Mouse (Mus musculus) intestine, embryonic 14.5 days (tissue): ENCODE data around the gene Tmem158. TPM values are rescaled to one million over a fixed set of nuclear protein-coding genes. Genes with fewer than 3 reads are reported as not detected.

Experiments
- ATAC-seq: fragments of 200-750 bp; cut with Nextera tagmentation; replicated peaks from 2 replicates; pipeline ENCODE4 v1.8.0; 2017; ENCODE audit warnings: low read depth, moderate number of reproducible peaks, moderate TSS enrichment, moderate library complexity; ENCODE audit not compliant: low FRiP score, low TSS enrichment
- DNase-seq: peaks from one replicate; pipeline ENCODE4 v3.0.0-alpha.2; 2018; ENCODE audit warnings: low spot score
- H3K27ac ChIP-seq: fragments of 300-500 bp; sonication (generic); 2 replicates; pipeline ENCODE4 v1.5.1; 2014; ENCODE audit warnings: low read depth, mild to moderate bottlenecking, control low read depth
- H3K27me3 ChIP-seq: fragments of 300-500 bp; sonication (generic); replicated peaks from 2 replicates; pipeline ENCODE4 v1.6.1; 2014; ENCODE audit warnings: low read length, control low read depth; ENCODE audit not compliant: control insufficient read depth, insufficient read depth
- H3K36me3 ChIP-seq: fragments of 300-500 bp; sonication (generic); 2 replicates; pipeline ENCODE4 v1.6.1; 2014; ENCODE audit warnings: low read length, control low read depth; ENCODE audit not compliant: control insufficient read depth, insufficient read depth
- H3K4me1 ChIP-seq: fragments of 300-500 bp; sonication (generic); replicated peaks from 2 replicates; pipeline ENCODE4 v1.6.1; 2014; ENCODE audit warnings: low read length, control low read depth, mixed read lengths; ENCODE audit not compliant: control insufficient read depth, insufficient read depth
- H3K4me2 ChIP-seq: fragments of 300-500 bp; sonication (generic); 2 replicates; pipeline ENCODE4 v1.6.1; 2014; ENCODE audit warnings: low read length
- H3K4me3 ChIP-seq: fragments of 300-500 bp; sonication (generic); 2 replicates; pipeline ENCODE4 v1.5.1; 2014; ENCODE audit warnings: low read depth, low read length, control low read depth, mixed read lengths
- H3K9ac ChIP-seq: fragments of 300-500 bp; sonication (generic); 2 replicates; pipeline ENCODE4 v1.6.1; 2014; ENCODE audit warnings: mild to moderate bottlenecking, low read length
- H3K9me3 ChIP-seq: fragments of 300-500 bp; sonication (generic); 2 replicates; pipeline ENCODE4 v1.6.1; 2016; ENCODE audit warnings: low read length, control low read depth; ENCODE audit not compliant: control insufficient read depth
- WGBS: fragments of 180-500 bp; shearing (Covaris S2); extraction: QIAGEN DNeasy Blood & Tissue Kit; methylation state at CpG from one replicate; pipeline ENCODE4 v1.1.7; 2014; 5-methylcytosine and 5-hydroxymethylcytosine counted together
- polyA plus RNA-seq: library from polyadenylated mRNA; unstranded; fragments of >200 nt; fragmentation: Nextera tagmentation; extraction: Ambion mirVana; gene quantifications from 2 replicates; pipeline ENCODE4 v1.2.1, GENCODE M21; 2014

The Tmem158 gene
- 9.7 and 10.9 TPM in 2 replicates for polyA plus RNA-seq

DNA sequence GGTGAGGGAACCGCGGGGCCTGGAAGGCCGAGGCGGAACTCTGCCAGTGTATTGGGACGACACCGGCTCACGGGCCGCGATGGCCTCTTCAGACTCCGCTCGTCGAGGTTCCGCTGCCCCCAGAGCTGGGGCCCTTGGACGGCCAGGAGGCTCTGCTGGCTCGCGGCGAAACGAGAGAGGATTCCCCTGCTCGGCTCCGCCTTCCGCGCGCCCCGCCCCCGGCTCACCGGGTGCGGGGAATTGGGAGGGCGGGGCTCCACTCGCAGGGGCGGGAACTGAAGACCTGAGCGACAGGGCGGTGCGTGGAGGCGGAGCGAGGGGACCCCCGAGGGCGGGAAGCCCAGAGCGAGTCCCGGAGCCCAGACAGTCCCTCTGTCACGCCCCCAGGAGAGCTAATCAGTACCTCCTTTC lies at the start of gene Tmem158:
Gene Tmem158 (minus strand): TSS at position 154 of the 411 bp plus-strand sequence.
- DNase-seq (peak; percentile 94), ATAC-seq (peak; percentile 86)
- Histone ChIP-seq H3K4me3 (peak within 1 kb of the TSS; percentile 78), H3K27me3 (peaks cover 4% of the 10 kb centered on the region; the same call in 1 of the 2 replicates), H3K36me3 (no peaks in the 10 kb centered on the region), H3K9me3 (no peaks in the 10 kb centered on the region), H3K4me2 (peak within 1 kb of the TSS; percentile 84), H3K4me1 (no peaks in the 10 kb centered on the region; the same call in 1 of the 2 replicates), H3K9ac (peak within 1 kb of the TSS; percentile 55), H3K27ac (peak within 1 kb of the TSS; percentile 77)
- under 1% methylated on average over 40 of the region's 40 CpGs for WGBS

- no peak for ATAC-seq
- WGBS = 52% methylated on average over 2 of the region's 2 CpGs
- H3K4me2 ChIP-seq = no peak overlapping the region
- H3K4me3 ChIP-seq = no peak overlapping the region
- H3K36me3 ChIP-seq = no peaks in the 10 kb centered on the region
- no peak overlapping the region for H3K27ac ChIP-seq
- H3K9ac ChIP-seq = no peak overlapping the region
- DNase-seq = no peak
- H3K27me3 ChIP-seq = no peaks in the 10 kb centered on the region
- H3K4me1 ChIP-seq = no peaks in the 10 kb centered on the region; the same call in 1 of the 2 replicates
- no peaks in the 10 kb centered on the region for H3K9me3 ChIP-seq
These were observed 49.3 kb upstream of the Tmem158 start for GRCm38 (mm10) chr9:123309685-123310365.

DNA sequence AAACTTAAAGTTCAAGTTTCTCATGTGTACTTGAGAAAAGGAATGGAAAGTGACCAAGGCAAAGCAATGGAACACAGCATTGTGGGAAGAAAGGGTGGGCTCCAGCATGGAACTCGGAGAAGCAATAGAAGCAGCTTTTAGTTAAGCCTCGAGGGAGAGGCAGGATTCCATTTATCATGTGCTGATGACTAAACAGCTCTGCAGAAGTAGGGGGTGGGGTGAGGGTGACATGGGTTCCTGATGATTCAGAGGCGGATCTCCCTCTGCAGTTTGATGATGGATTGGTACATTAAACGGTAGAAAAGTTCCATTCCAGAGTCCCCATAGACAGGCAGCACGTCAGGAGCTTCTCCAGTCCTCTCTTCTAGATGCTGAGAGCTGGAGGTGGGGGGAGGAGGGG lies 48.5 kb upstream of the Tmem158 start:
- Histone ChIP-seq H3K4me2 (no peak overlapping the region), H3K27ac (no peak overlapping the region), H3K36me3 (no peaks in the 10 kb centered on the region), H3K27me3 (no peaks in the 10 kb centered on the region), H3K4me3 (no peak overlapping the region), H3K9ac (no peak overlapping the region), H3K9me3 (no peaks in the 10 kb centered on the region), H3K4me1 (no peaks in the 10 kb centered on the region; the same call in 1 of the 2 replicates)
- no peak for DNase-seq
- 28% methylated on average over 5 of the region's 5 CpGs for WGBS
- no peak for ATAC-seq

- Histone ChIP-seq H3K4me1 (no peaks in the 10 kb centered on the region; the same call in 1 of the 2 replicates), H3K27ac (no peak overlapping the region), H3K36me3 (no peaks in the 10 kb centered on the region), H3K27me3 (no peaks in the 10 kb centered on the region), H3K9me3 (no peaks in the 10 kb centered on the region), H3K9ac (no peak overlapping the region), H3K4me2 (no peak overlapping the region), H3K4me3 (no peak overlapping the region)
- no peak for ATAC-seq
- 66% methylated on average over 8 of the region's 8 CpGs for WGBS
- DNase-seq = no peak
These were observed 44.4 kb upstream of the Tmem158 start for GRCm38 (mm10) chr9:123304917-123305316.

- Histone ChIP-seq H3K27me3 (no peaks in the 10 kb centered on the region), H3K36me3 (no peaks in the 10 kb centered on the region), H3K9me3 (no peaks in the 10 kb centered on the region), H3K4me1 (no peaks in the 10 kb centered on the region; the same call in 1 of the 2 replicates), H3K4me3 (no peak overlapping the region), H3K9ac (no peak overlapping the region), H3K4me2 (no peak overlapping the region), H3K27ac (no peak overlapping the region)
- DNase-seq = no peak
- WGBS = 84% methylated on average over 7 of the region's 7 CpGs
- no peak for ATAC-seq
These were observed 43.4 kb upstream of the Tmem158 start for GRCm38 (mm10) chr9:123303952-123304351.

DNA sequence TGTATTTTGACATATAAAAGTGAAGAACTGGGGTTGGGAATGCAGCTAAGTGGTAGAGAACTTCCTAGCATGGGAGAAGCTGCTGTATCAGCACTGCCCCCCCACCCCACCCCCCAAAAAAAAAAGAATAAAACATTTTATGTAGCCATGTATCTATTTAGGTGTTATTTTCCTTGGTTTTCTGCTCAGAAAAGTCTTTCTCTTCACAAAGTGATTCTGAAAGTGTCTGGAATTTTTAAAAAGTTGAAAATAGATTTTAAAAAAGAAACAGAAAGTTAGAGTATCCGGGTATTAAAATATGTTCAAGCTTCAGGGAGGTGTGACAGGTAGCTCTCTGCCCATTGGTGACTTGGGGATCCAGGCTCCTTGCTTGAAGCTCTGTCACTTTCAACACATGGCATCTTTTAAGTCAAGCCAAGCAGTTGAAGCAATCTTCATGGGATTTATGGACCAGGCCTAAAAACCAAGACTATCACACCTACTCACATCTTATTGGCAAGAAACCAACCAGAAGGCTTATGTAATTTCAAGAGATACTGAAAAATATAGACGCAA lies 42.3 kb upstream of the Tmem158 start:
- no peak overlapping the region for H3K9ac ChIP-seq
- 94% methylated on average over 2 of the region's 2 CpGs for WGBS
- H3K36me3 ChIP-seq = no peaks in the 10 kb centered on the region
- no peaks in the 10 kb centered on the region for H3K4me1 ChIP-seq
- H3K27me3 ChIP-seq = no peaks in the 10 kb centered on the region
- H3K27ac ChIP-seq = no peak overlapping the region
- H3K4me2 ChIP-seq = no peak overlapping the region
- H3K9me3 ChIP-seq = no peaks in the 10 kb centered on the region
- DNase-seq (no peak), ATAC-seq (no peak)
- no peak overlapping the region for H3K4me3 ChIP-seq

DNA sequence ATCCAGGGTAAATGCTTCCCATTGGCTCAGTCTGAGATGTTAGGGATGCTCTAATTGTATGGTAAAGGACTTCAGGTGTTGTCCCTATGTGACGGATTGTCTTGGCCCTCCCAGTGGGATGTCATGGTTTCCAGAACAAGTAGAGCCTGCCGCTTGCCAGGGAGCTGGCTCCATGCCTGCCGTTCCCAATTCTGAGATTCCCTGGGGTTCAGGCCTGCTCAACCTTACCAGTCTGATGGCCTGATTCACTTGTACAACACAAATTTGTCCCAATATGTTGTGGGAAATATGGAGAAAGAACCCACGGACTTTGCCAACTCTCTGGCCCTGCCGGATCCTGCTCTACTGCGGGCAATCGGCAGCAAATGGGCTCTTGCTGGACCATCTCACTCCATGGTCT lies 37.3 kb upstream of the Tmem158 start:
- Histone ChIP-seq H3K27ac (no peak overlapping the region), H3K27me3 (no peaks in the 10 kb centered on the region), H3K9me3 (no peaks in the 10 kb centered on the region), H3K4me3 (no peak overlapping the region), H3K4me1 (no peaks in the 10 kb centered on the region), H3K36me3 (no peaks in the 10 kb centered on the region), H3K9ac (no peak overlapping the region), H3K4me2 (no peak overlapping the region)
- DNase-seq (no peak), ATAC-seq (no peak)
- WGBS = 89% methylated on average over 7 of the region's 7 CpGs

DNA sequence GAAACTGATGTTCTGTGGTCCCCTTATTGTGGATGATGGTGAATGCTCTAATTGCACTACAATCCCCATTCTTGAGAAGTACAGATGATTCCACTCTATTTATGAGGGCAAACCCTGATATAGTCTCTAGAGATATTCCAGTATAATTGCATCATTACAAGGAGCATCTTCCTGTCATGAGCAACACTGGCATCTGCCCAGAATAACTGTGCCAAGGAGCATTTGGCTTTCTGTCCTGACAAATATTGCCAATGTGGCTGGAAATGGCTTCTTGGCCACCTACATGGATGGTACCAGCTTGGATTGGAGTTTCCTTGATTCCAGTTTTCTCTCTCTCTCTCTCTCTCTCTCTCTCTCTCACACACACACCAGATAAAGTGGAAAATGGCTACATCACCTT lies 35.7 kb upstream of the Tmem158 start:
- no peaks in the 10 kb centered on the region for H3K9me3 ChIP-seq
- no peak overlapping the region for H3K27ac ChIP-seq
- DNase-seq = no peak
- H3K4me2 ChIP-seq = no peak overlapping the region
- ATAC-seq = no peak
- H3K36me3 ChIP-seq = no peaks in the 10 kb centered on the region
- no peaks in the 10 kb centered on the region for H3K4me1 ChIP-seq
- no peak overlapping the region for H3K9ac ChIP-seq
- no peak overlapping the region for H3K4me3 ChIP-seq
- H3K27me3 ChIP-seq = no peaks in the 10 kb centered on the region

GRCm38 (mm10) chr9:123294581-123294980 lies 34.0 kb upstream of the Tmem158 start:
- Histone ChIP-seq H3K4me1 (no peaks in the 10 kb centered on the region), H3K4me3 (no peak overlapping the region), H3K9ac (no peak overlapping the region), H3K27ac (no peak overlapping the region), H3K36me3 (no peaks in the 10 kb centered on the region), H3K9me3 (no peaks in the 10 kb centered on the region), H3K4me2 (no peak overlapping the region), H3K27me3 (no peaks in the 10 kb centered on the region)
- 67% methylated on average over 5 of the region's 5 CpGs for WGBS
- DNase-seq (no peak), ATAC-seq (no peak)
